In genomic region chr2:7234587-7234986, GRCm38 (mm10) we compare ENCODE assay signal across 26 mouse cellular contexts.
DNase-seq lines count a peak whose midpoint lies in the region; ATAC-seq and TF ChIP-seq lines count a peak whose summit lies in the region.
"Had no signal": no experiment of that assay in that cellular context is flagged by ENCODE, and none has a peak within 500 bp of the region (broad histone marks: within the 10 kb centered on the region; RNA-seq: fewer than 3 reads in every experiment).

No protein-coding gene starts in this region.

- no peaks in the 10 kb centered on the region for H3K9me3 ChIP-seq in forebrain, embryonic 14.5 days (replicated peaks; ENCODE audit: control insufficient read depth, low read length)
- H3K9me3 ChIP-seq in forebrain, embryonic 10.5 days: no peaks in the 10 kb centered on the region
- H3K9me3 ChIP-seq: embryonic facial prominence, embryonic 15.5 days; heart, embryonic 12.5 days; limb, embryonic 10.5 days; liver, embryonic 15.5 days had no signal

- H3K4me2 ChIP-seq in forebrain, embryonic 14.5 days (ENCODE audit: low read length): no peak overlapping the region
- H3K4me2 ChIP-seq: embryonic facial prominence, embryonic 15.5 days; heart, embryonic 12.5 days; liver, embryonic 15.5 days had no signal

- ATAC-seq in forebrain, embryonic 14.5 days: peak; percentile 92
- ATAC-seq: hindbrain, postnatal 0 days; intestine, embryonic 16.5 days; midbrain, embryonic 16.5 days had no signal

- H3K4me1 ChIP-seq in forebrain, embryonic 14.5 days (ENCODE audit: control insufficient read depth, insufficient read depth, low read length): no peaks in the 10 kb centered on the region
- no peaks in the 10 kb centered on the region for H3K4me1 ChIP-seq in forebrain, embryonic 10.5 days
- H3K4me1 ChIP-seq: embryonic facial prominence, embryonic 15.5 days; heart, embryonic 12.5 days; limb, embryonic 10.5 days; liver, embryonic 15.5 days had no signal

- H3K27me3 ChIP-seq in forebrain, embryonic 14.5 days (replicated peaks; ENCODE audit: control insufficient read depth, insufficient read depth, low read length): no peaks in the 10 kb centered on the region
- H3K27me3 ChIP-seq in forebrain, embryonic 10.5 days (ENCODE audit: poor library complexity, severe bottlenecking): no peaks in the 10 kb centered on the region
- H3K27me3 ChIP-seq: embryonic facial prominence, embryonic 15.5 days; heart, embryonic 12.5 days; liver, embryonic 15.5 days had no signal

- DNase-seq in forebrain, embryonic 14.5 days (ENCODE audit: low spot score): peak; percentile 85
- DNase-seq in forebrain, embryonic 10.5 days (ENCODE audit: extremely low spot score, low spot score): no peak
- DNase-seq in layer of hippocampus, adult 9-11 months: peak; percentile 48
- no peak for DNase-seq in layer of hippocampus, postnatal 10 days (ENCODE audit: low spot score in 2 of 2)
- peak; percentile 88 for DNase-seq in brain, embryonic 14.5 days (ENCODE audit: low read depth)
- DNase-seq in left cerebral cortex, postnatal 14 days (ENCODE audit: low spot score in 2 of 2): peak; percentile 55 to 56
- DNase-seq in kidney, postnatal 36 days: no peak
- no peak for DNase-seq in heart, adult 8-10 months (ENCODE audit: low spot score)
- DNase-seq: adrenal gland, postnatal 14 days; cerebellum, adult 9-10 months; gastrocnemius, postnatal 10 days; heart, postnatal 10 days; kidney, adult 9 months; kidney, postnatal 14 days; liver; lung, postnatal 4 days; thymus, adult 18-20 months; thymus, postnatal 36 days had no signal

- no peak overlapping the region for H3K9ac ChIP-seq in forebrain, embryonic 14.5 days (ENCODE audit: low read length)
- H3K9ac ChIP-seq: embryonic facial prominence, embryonic 15.5 days; heart, embryonic 12.5 days; liver, embryonic 15.5 days had no signal

- intact Hi-C loops in left cerebral cortex, postnatal 14 days (cut with DNase I): no loop called here

- no peak for TF ChIP-seq CTCF in brain, embryonic 14.5 days (IDR thresholded peaks at IDR 0.05; ENCODE audit: borderline replicate concordance, extremely low read depth, insufficient read depth, insufficient read length)

- no peaks in the 10 kb centered on the region for H3K36me3 ChIP-seq in forebrain, embryonic 14.5 days (ENCODE audit: control insufficient read depth, insufficient read depth, low read length)
- no peaks in the 10 kb centered on the region for H3K36me3 ChIP-seq in forebrain, embryonic 10.5 days (replicated peaks)
- H3K36me3 ChIP-seq: embryonic facial prominence, embryonic 15.5 days; heart, embryonic 12.5 days; limb, embryonic 10.5 days; liver, embryonic 15.5 days had no signal

- no peak for TF ChIP-seq POLR2A in brain, embryonic 14.5 days (IDR thresholded peaks at IDR 0.05; ENCODE audit: borderline replicate concordance, extremely low read depth, insufficient read depth, insufficient read length, poor library complexity, severe bottlenecking)

- no peak overlapping the region for H3K27ac ChIP-seq in forebrain, embryonic 14.5 days (ENCODE audit: low read depth, low read length)
- H3K27ac ChIP-seq in forebrain, embryonic 10.5 days: no peak overlapping the region
- H3K27ac ChIP-seq: embryonic facial prominence, embryonic 15.5 days; hindbrain, postnatal 0 days; limb, embryonic 10.5 days; liver, embryonic 15.5 days had no signal

- 59% methylated on average over 7 of the region's 7 CpGs for WGBS in forebrain, embryonic 14.5 days
- WGBS in forebrain, embryonic 10.5 days: 89% methylated on average over 7 of the region's 7 CpGs

- no peak overlapping the region for H3K4me3 ChIP-seq in forebrain, embryonic 14.5 days (ENCODE audit: low read depth, low read length)
- H3K4me3 ChIP-seq in forebrain, embryonic 10.5 days: no peak overlapping the region
- H3K4me3 ChIP-seq: embryonic facial prominence, embryonic 15.5 days; heart, embryonic 12.5 days; limb, embryonic 10.5 days; liver, embryonic 15.5 days; myocyte had no signal

Comparison
In these comparisons a context has a peak if more than half of its experiments do, and no peak if none do; other contexts are left out.
1. DNase-seq: peak in forebrain, embryonic 14.5 days (single experiment), layer of hippocampus, adult 9-11 months (single experiment), brain, embryonic 14.5 days (single experiment) and left cerebral cortex, postnatal 14 days (2 of 2); none in forebrain, embryonic 10.5 days (single experiment), layer of hippocampus, postnatal 10 days (0 of 2), kidney, postnatal 36 days (0 of 2) and heart, adult 8-10 months (single experiment).